Mouse (Mus musculus) midbrain, embryonic 16.5 days (tissue): Measurements from ENCODE around the gene Trmt10a. TPM values are rescaled to one million over a fixed set of nuclear protein-coding genes. Genes with fewer than 3 reads are reported as not detected.
"Not testable (repeated sequence)": the region's sequence is repeated elsewhere in the genome, so short reads cannot be mapped to it uniquely, and the experiment has no call there.

Source experiments
- ATAC-seq: fragments of 200-750 bp; cut with Nextera tagmentation; 2 replicates; pipeline ENCODE4 v1.8.0; 2017; ENCODE audit warnings: moderate TSS enrichment
- H3K27ac ChIP-seq: fragments of 300-500 bp; sonication (generic); 2 replicates; pipeline ENCODE4 v1.5.1; 2014; ENCODE audit warnings: mild to moderate bottlenecking, low read length, mixed read lengths
- H3K27me3 ChIP-seq: fragments of 300-500 bp; sonication (generic); 2 replicates; pipeline ENCODE4 v1.6.1; 2014; ENCODE audit warnings: low read depth, low read length, mixed read lengths; ENCODE audit not compliant: control insufficient read depth, insufficient read depth
- H3K36me3 ChIP-seq: fragments of 300-500 bp; sonication (generic); 2 replicates; pipeline ENCODE4 v1.6.1; 2014; ENCODE audit warnings: mild to moderate bottlenecking, low read length, moderate library complexity, mixed read lengths; ENCODE audit not compliant: control insufficient read depth, insufficient read depth
- H3K4me1 ChIP-seq: fragments of 300-500 bp; sonication (generic); 2 replicates; pipeline ENCODE4 v1.6.1; 2014; ENCODE audit warnings: mild to moderate bottlenecking, low read length, mixed read lengths; ENCODE audit not compliant: control insufficient read depth, insufficient read depth
- H3K4me2 ChIP-seq: fragments of 300-500 bp; sonication (generic); 2 replicates; pipeline ENCODE4 v1.6.1; 2014; ENCODE audit warnings: mild to moderate bottlenecking, low read length, mixed read lengths
- H3K4me3 ChIP-seq: fragments of 300-500 bp; sonication (generic); 2 replicates; pipeline ENCODE4 v1.5.1; 2014; ENCODE audit warnings: low read depth, mild to moderate bottlenecking, low read length, moderate library complexity, mixed read lengths
- H3K9ac ChIP-seq: fragments of 300-500 bp; sonication (generic); 2 replicates; pipeline ENCODE4 v1.6.1; 2014; ENCODE audit warnings: low read depth, low read length, mixed read lengths
- H3K9me3 ChIP-seq: fragments of 300-500 bp; sonication (generic); replicated peaks from 2 replicates; pipeline ENCODE4 v1.6.1; 2014; ENCODE audit warnings: mild to moderate bottlenecking, low read length, mixed read lengths; ENCODE audit not compliant: control insufficient read depth, poor library complexity, severe bottlenecking
- WGBS: fragments of 180-500 bp; shearing (Covaris S2); extraction: QIAGEN DNeasy Blood & Tissue Kit; methylation state at CpG from one replicate; pipeline ENCODE4 v1.1.7; 2014; 5-methylcytosine and 5-hydroxymethylcytosine counted together
- polyA plus RNA-seq: library from polyadenylated mRNA; unstranded; fragments of >200 nt; fragmentation: Nextera tagmentation; extraction: Ambion mirVana; gene quantifications from 2 replicates; pipeline ENCODE4 v1.2.1, GENCODE M21; 2015

Gene Trmt10a
- polyA plus RNA-seq, 1 experiment from 2014 or later = 7.9 TPM

DNA sequence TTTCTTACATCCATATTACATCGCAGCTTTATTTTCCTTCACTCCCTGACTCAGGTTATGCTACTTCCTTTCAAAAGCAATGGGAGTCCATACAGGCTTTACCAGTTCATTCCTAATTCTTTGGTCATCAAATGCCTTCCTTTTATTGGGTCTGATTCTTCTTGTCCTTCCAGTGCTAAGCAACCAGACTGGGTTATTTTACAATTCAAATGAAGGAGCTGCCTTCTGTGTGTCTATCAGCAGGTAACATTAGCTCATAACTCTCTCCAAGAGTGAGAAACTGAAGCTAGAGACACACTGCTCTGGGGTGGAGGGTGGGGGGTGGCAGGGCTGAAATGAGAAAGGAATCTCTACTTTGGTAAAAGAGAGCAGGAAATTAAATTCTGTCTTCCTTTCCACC lies 12.6 kb upstream of the Trmt10a start:
- Histone ChIP-seq H3K9ac (no peak overlapping the region), H3K27me3 (no peaks in the 10 kb centered on the region), H3K4me2 (no peak overlapping the region), H3K4me1 (no peaks in the 10 kb centered on the region), H3K9me3 (no peaks in the 10 kb centered on the region), H3K36me3 (no peaks in the 10 kb centered on the region), H3K27ac (no peak overlapping the region), H3K4me3 (no peak overlapping the region)
- no peak for ATAC-seq
- WGBS = 27% methylated on average over 1 of the region's 1 CpGs

DNA sequence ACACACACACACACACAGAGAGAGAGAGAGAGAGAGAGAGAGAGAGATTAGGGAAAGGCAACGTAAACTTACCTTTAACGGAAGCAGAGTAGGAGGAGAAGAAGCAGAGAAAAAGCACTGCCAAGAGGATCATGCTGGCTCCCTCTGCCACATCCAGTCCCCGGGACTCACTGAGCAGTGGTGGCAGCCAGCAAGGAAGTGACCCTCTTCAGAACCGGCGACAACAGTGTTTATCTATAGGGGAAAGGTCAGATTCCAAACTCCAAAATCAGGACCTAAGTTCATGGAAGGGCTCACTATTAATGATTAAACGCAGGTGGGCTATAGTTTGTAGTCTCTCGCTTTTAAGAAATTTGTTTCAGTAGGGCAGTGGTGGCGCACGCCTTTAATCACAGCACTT lies 12.1 kb upstream of the Trmt10a start:
- H3K27me3 ChIP-seq = no peaks in the 10 kb centered on the region
- H3K36me3 ChIP-seq = no peaks in the 10 kb centered on the region
- no peak overlapping the region for H3K4me3 ChIP-seq
- WGBS = 56% methylated on average over 9 of the region's 9 CpGs
- no peak overlapping the region for H3K4me2 ChIP-seq
- no peak overlapping the region for H3K27ac ChIP-seq
- no peaks in the 10 kb centered on the region for H3K9me3 ChIP-seq
- H3K4me1 ChIP-seq = no peaks in the 10 kb centered on the region
- H3K9ac ChIP-seq = no peak overlapping the region
- ATAC-seq = no peak

DNA sequence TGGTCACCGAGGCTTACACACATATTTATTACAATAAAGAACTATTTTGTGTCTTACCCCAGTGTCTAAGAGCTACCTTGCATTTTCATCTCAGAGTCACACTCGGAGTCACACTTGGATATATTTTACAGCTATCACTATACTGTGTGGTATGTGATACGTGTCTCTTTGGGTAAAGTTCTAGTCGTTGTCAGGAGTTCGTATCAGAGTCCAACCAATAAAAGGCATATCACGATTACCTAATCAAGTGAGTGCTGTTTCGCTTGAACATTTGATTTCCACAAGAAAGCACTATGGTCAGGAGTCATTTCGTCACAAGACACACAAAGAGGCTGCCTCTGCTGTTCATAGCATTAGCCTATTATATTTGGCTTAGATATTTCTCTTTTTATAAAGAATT lies 9.8 kb upstream of the Trmt10a start:
- 91% methylated on average over 8 of the region's 8 CpGs for WGBS
- Histone ChIP-seq H3K27me3 (no peaks in the 10 kb centered on the region), H3K4me2 (no peak overlapping the region), H3K4me1 (no peaks in the 10 kb centered on the region), H3K27ac (no peak overlapping the region), H3K9ac (no peak overlapping the region), H3K9me3 (no peaks in the 10 kb centered on the region), H3K36me3 (no peaks in the 10 kb centered on the region), H3K4me3 (no peak overlapping the region)
- no peak for ATAC-seq

DNA sequence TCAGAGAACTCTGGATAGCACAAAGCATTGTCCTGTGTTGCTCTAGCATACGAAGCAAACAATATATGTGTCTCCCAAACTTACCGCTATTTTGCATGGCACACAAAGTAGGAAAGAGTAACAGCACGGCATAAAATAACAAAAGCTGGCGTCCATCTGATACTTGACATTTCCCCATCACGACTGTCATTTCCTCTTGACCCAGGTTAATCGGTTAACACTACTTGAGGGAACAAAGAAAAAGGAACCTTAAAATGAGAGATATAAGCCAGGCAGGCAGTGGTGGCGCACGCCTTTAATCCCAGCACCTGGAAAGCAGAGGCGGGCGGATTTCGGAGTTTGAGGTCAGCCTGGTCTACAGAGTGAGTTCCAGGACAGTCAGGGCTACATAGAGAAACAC lies 9.3 kb upstream of the Trmt10a start:
- Histone ChIP-seq H3K27ac (no peak overlapping the region), H3K27me3 (no peaks in the 10 kb centered on the region), H3K9ac (no peak overlapping the region), H3K9me3 (no peaks in the 10 kb centered on the region), H3K4me1 (no peaks in the 10 kb centered on the region), H3K36me3 (no peaks in the 10 kb centered on the region), H3K4me2 (no peak overlapping the region), H3K4me3 (no peak overlapping the region)
- no peak for ATAC-seq
- WGBS = 84% methylated on average over 11 of the region's 11 CpGs

DNA sequence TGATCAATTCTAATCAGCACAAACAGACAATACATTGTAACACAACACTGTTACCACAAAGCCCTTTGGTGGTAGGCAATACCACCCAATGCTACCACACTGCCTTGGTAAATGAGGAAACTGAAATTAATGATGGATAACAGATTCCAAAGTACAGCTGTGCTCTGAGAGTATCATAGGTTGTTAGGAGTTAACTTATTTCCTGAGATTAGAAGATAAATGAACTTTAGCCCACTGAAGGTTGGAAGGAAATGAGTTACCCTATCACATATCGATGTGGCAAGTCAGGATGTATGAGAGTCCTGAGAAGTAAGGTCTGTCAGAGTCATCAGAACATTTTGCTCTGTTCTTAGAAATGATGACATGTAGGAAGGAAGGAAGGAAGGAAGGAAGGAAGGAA lies 8.7 kb upstream of the Trmt10a start:
- no peak overlapping the region for H3K4me3 ChIP-seq
- no peaks in the 10 kb centered on the region for H3K27me3 ChIP-seq
- H3K9ac ChIP-seq = no peak overlapping the region
- 100% methylated on average over 1 of the region's 1 CpGs for WGBS
- no peaks in the 10 kb centered on the region for H3K36me3 ChIP-seq
- H3K27ac ChIP-seq = no peak overlapping the region
- H3K4me2 ChIP-seq = no peak overlapping the region
- H3K4me1 ChIP-seq = no peaks in the 10 kb centered on the region
- ATAC-seq = no peak
- H3K9me3 ChIP-seq = no peaks in the 10 kb centered on the region

DNA sequence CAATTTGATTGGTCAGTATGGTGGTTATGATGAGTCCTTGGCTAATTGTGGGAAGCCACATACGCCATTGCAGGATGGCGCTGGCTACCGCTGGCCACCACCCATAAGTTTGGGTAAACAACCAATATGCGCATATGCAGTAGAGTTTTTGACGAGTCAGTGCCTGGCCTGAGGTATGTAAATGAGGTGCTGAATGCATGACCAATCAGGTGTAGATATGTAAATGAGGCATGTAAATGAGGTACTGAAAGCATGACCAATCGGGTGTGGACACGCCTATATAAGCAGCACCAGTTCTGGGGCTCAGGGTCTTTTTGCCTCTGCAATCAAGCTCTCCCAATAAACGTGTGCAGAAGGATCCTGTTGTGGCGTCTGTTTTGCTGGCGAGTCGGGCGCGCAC lies 5.1 kb upstream of the Trmt10a start:
- not testable (repeated sequence) for H3K36me3 ChIP-seq, ATAC-seq, H3K9me3 ChIP-seq, H3K9ac ChIP-seq, H3K27ac ChIP-seq, H3K4me2 ChIP-seq, H3K4me1 ChIP-seq, H3K27me3 ChIP-seq, H3K4me3 ChIP-seq
- WGBS = 92% methylated on average over 13 of the region's 13 CpGs

DNA sequence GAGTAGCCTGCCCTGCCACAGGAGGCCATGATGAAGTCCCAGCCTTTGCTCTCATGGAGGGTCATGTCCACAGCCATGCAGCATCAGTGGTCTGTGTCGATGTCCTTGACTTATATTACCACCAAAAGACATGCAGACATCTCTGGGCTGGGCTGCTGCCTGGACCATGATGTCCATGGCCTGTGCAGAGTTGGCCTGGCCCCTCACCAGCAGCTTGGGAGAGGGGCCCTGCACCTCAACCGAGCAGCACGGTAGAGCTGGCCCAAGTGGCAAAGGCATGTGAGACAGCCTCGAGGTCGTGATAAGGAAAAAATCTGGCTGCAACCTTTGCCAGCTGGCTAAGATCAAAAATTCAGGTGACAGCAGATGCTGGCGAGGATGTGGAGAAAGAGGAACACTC lies 3.6 kb upstream of the Trmt10a start:
- H3K36me3 ChIP-seq = no peaks in the 10 kb centered on the region
- no peak overlapping the region for H3K4me2 ChIP-seq
- no peak overlapping the region for H3K27ac ChIP-seq
- ATAC-seq = no peak
- no peaks in the 10 kb centered on the region for H3K9me3 ChIP-seq
- H3K4me3 ChIP-seq = no peak overlapping the region
- H3K9ac ChIP-seq = no peak overlapping the region
- 94% methylated on average over 6 of the region's 6 CpGs for WGBS
- H3K4me1 ChIP-seq = peaks cover 11% of the 10 kb centered on the region
- H3K27me3 ChIP-seq = no peaks in the 10 kb centered on the region

DNA sequence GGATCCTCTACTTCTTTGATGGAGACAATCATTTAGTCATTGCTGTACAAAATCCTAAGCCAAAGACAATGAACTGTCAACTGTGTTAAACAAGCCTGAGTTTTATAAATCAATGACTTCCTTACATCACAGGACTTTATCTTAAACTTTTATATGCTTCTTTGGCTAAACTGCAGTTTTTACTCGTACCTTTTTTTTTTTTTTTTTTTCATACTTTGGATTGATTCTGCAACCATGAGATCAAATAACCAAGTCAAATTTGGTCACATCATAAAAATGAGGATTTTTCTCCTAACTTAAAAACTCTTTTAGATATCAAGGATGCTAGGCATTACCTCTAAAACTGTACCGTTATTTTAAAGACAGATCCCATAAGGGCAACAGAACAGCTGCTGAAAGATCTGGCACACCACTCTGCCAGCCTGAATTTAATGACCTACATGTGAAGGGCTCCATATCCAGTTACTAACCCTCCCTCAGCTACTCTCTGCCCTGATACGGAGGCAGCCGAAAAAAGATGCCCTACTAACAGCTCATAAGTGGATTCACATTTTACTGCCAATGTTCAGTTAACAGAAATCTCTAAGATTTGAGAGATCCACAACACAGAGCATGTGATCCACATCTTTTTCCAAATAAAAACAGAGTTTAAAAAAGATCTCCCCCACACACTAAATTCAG lies 1.1 kb upstream of the Trmt10a start:
- peak overlapping the region; percentile 28; the same call in 1 of the 2 replicates for H3K27ac ChIP-seq
- no peak for ATAC-seq
- H3K4me1 ChIP-seq = peaks cover 11% of the 10 kb centered on the region
- no peaks in the 10 kb centered on the region for H3K9me3 ChIP-seq
- H3K4me2 ChIP-seq = peak overlapping the region; percentile 49
- WGBS = 64% methylated on average over 4 of the region's 4 CpGs
- H3K4me3 ChIP-seq = 0 out of 2 replicates have a peak overlapping the region, but pooled peaks have one; percentile 4
- no peaks in the 10 kb centered on the region for H3K36me3 ChIP-seq
- no peaks in the 10 kb centered on the region for H3K27me3 ChIP-seq
- peak overlapping the region; percentile 41; the same call in 1 of the 2 replicates for H3K9ac ChIP-seq

DNA sequence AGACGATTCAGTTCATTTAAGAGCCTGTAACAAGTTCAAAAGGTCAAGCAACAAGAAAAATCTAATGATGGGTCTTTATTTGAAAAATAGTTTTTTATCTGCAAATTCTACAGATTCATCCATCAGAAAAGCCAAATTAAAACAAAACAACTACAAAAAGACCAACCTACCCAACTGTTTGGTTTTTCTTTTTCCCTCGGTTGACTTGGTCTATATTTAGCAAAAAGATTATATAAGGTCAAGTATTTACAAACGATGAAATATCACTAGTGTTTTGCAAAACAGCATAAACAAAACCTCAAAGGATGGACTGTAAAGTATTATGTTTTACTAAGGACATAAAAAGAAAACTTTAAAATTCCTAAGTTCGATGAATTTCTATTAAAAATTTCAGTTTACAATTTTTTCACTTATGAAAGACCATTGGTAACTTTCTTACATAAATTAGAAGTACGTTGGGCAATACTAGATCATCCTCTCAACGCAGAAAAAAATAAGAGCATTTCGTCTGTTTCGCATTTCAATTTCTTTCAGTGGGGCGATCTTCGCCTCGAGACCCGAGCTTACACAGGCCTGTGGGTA lies 424 bp upstream of the Trmt10a start:
- H3K9me3 ChIP-seq = no peaks in the 10 kb centered on the region
- H3K4me1 ChIP-seq = peaks cover 11% of the 10 kb centered on the region
- peak overlapping the region; percentile 49 for H3K4me2 ChIP-seq
- ATAC-seq = no peak
- H3K27me3 ChIP-seq = no peaks in the 10 kb centered on the region
- H3K4me3 ChIP-seq = peak overlapping the region; percentile 73
- peak overlapping the region; percentile 70 for H3K9ac ChIP-seq
- no peaks in the 10 kb centered on the region for H3K36me3 ChIP-seq
- peak overlapping the region; percentile 98 for H3K27ac ChIP-seq
- WGBS = 7% methylated on average over 12 of the region's 12 CpGs
